Mouse (Mus musculus): ENCODE data around the gene Wipf3. TPM values are rescaled to one million over a fixed set of nuclear protein-coding genes. Genes with fewer than 3 reads are reported as not detected.

Wipf3 gene
- polyA plus RNA-seq, 1 experiment from 2014 or later: 1.7 TPM

GRCm38 (mm10) chr6:54512256-54512655, 82.9 kb downstream of the Wipf3 start:
- H3K27ac ChIP-seq (replicated peaks; ENCODE audit: low read depth, low read length): no peak overlapping the region
- WGBS: 61% methylated on average over 2 of the region's 2 CpGs
- ATAC-seq (ENCODE audit: low read depth): no peak

GRCm38 (mm10) chr6:54516512-54517134, 87.2 kb downstream of the Wipf3 start:
- no peak for DNase-seq (ENCODE audit: low spot score)
- 84% methylated on average over 2 of the region's 2 CpGs for WGBS
- Histone ChIP-seq H3K4me3 (ENCODE audit: low read depth, low read length) (no peak overlapping the region), H3K36me3 (ENCODE audit: control insufficient read depth, insufficient read depth, low read length) (no peaks in the 10 kb centered on the region), H3K4me1 (ENCODE audit: control insufficient read depth, insufficient read depth, low read length) (no peaks in the 10 kb centered on the region), H3K9ac (ENCODE audit: low read depth, low read length) (no peak overlapping the region), H3K9me3 (ENCODE audit: control insufficient read depth, low read length) (no peaks in the 10 kb centered on the region), H3K27me3 (replicated peaks; ENCODE audit: control insufficient read depth, insufficient read depth, low read length) (no peaks in the 10 kb centered on the region), H3K4me2 (ENCODE audit: low read depth, low read length) (no peak overlapping the region), H3K27ac (replicated peaks; ENCODE audit: low read depth, low read length) (no peak overlapping the region)
- no peak for ATAC-seq (ENCODE audit: low read depth)

More at GRCm38 (mm10) chr6:54512256-54512655, 82.9 kb downstream of the Wipf3 start:
- no peak overlapping the region for H3K4me2 ChIP-seq (ENCODE audit: low read depth, low read length)
- no peaks in the 10 kb centered on the region for H3K27me3 ChIP-seq (replicated peaks; ENCODE audit: control insufficient read depth, insufficient read depth, low read length)
- H3K9ac ChIP-seq (ENCODE audit: low read depth, low read length): no peak overlapping the region
- no peak for DNase-seq (ENCODE audit: low spot score)
- no peaks in the 10 kb centered on the region for H3K9me3 ChIP-seq (ENCODE audit: control insufficient read depth, low read length)
- H3K4me1 ChIP-seq (ENCODE audit: control insufficient read depth, insufficient read depth, low read length): peaks cover 12% of the 10 kb centered on the region; the same call in 1 of the 2 replicates
- H3K36me3 ChIP-seq (ENCODE audit: control insufficient read depth, insufficient read depth, low read length): no peaks in the 10 kb centered on the region
- H3K4me3 ChIP-seq (ENCODE audit: low read depth, low read length): no peak overlapping the region

GRCm38 (mm10) chr6:54518758-54519157, 89.4 kb downstream of the Wipf3 start:
- H3K9me3 ChIP-seq (ENCODE audit: control insufficient read depth, low read length): no peaks in the 10 kb centered on the region
- no peak for DNase-seq (ENCODE audit: low spot score)
- H3K27ac ChIP-seq (replicated peaks; ENCODE audit: low read depth, low read length): no peak overlapping the region
- 68% methylated on average over 5 of the region's 5 CpGs for WGBS
- no peak overlapping the region for H3K9ac ChIP-seq (ENCODE audit: low read depth, low read length)
- no peaks in the 10 kb centered on the region for H3K27me3 ChIP-seq (replicated peaks; ENCODE audit: control insufficient read depth, insufficient read depth, low read length)
- no peak overlapping the region for H3K4me2 ChIP-seq (ENCODE audit: low read depth, low read length)
- H3K4me3 ChIP-seq (ENCODE audit: low read depth, low read length): no peak overlapping the region
- no peaks in the 10 kb centered on the region for H3K36me3 ChIP-seq (ENCODE audit: control insufficient read depth, insufficient read depth, low read length)
- no peaks in the 10 kb centered on the region for H3K4me1 ChIP-seq (ENCODE audit: control insufficient read depth, insufficient read depth, low read length)
- no peak for ATAC-seq (ENCODE audit: low read depth)

GRCm38 (mm10) chr6:54528666-54529065, 99.3 kb downstream of the Wipf3 start:
- Histone ChIP-seq H3K4me2 (ENCODE audit: low read depth, low read length) (no peak overlapping the region), H3K27me3 (replicated peaks; ENCODE audit: control insufficient read depth, insufficient read depth, low read length) (no peaks in the 10 kb centered on the region), H3K4me3 (ENCODE audit: low read depth, low read length) (no peak overlapping the region), H3K9ac (ENCODE audit: low read depth, low read length) (no peak overlapping the region), H3K27ac (replicated peaks; ENCODE audit: low read depth, low read length) (no peak overlapping the region), H3K9me3 (ENCODE audit: control insufficient read depth, low read length) (no peaks in the 10 kb centered on the region), H3K4me1 (ENCODE audit: control insufficient read depth, insufficient read depth, low read length) (no peaks in the 10 kb centered on the region), H3K36me3 (ENCODE audit: control insufficient read depth, insufficient read depth, low read length) (no peaks in the 10 kb centered on the region)
- ATAC-seq (ENCODE audit: low read depth): no peak
- DNase-seq (ENCODE audit: low spot score): no peak
- WGBS: 88% methylated on average over 8 of the region's 8 CpGs

GRCm38 (mm10) chr6:54530182-54530581, 100.8 kb downstream of the Wipf3 start:
- no peak overlapping the region for H3K4me3 ChIP-seq (ENCODE audit: low read depth, low read length)
- no peaks in the 10 kb centered on the region for H3K4me1 ChIP-seq (ENCODE audit: control insufficient read depth, insufficient read depth, low read length)
- H3K27me3 ChIP-seq (replicated peaks; ENCODE audit: control insufficient read depth, insufficient read depth, low read length): no peaks in the 10 kb centered on the region
- 77% methylated on average over 2 of the region's 2 CpGs for WGBS
- no peak overlapping the region for H3K27ac ChIP-seq (replicated peaks; ENCODE audit: low read depth, low read length)
- no peak overlapping the region for H3K9ac ChIP-seq (ENCODE audit: low read depth, low read length)
- no peaks in the 10 kb centered on the region for H3K36me3 ChIP-seq (ENCODE audit: control insufficient read depth, insufficient read depth, low read length)
- no peak overlapping the region for H3K4me2 ChIP-seq (ENCODE audit: low read depth, low read length)
- ATAC-seq (ENCODE audit: low read depth) (no peak), DNase-seq (ENCODE audit: low spot score) (no peak)
- no peaks in the 10 kb centered on the region for H3K9me3 ChIP-seq (ENCODE audit: control insufficient read depth, low read length)

- DNase-seq (ENCODE audit: low spot score) (peak; percentile 38), ATAC-seq (ENCODE audit: low read depth) (peak; percentile 35; the same call in 1 of the 2 replicates)
- WGBS: 51% methylated on average over 8 of the region's 8 CpGs
Measured at GRCm38 (mm10) chr6:54531048-54531481, 101.7 kb downstream of the Wipf3 start.

GRCm38 (mm10) chr6:54535485-54535884, 106.1 kb downstream of the Wipf3 start:
- no peaks in the 10 kb centered on the region for H3K36me3 ChIP-seq (ENCODE audit: control insufficient read depth, insufficient read depth, low read length)
- no peak overlapping the region for H3K4me3 ChIP-seq (ENCODE audit: low read depth, low read length)
- 88% methylated on average over 4 of the region's 4 CpGs for WGBS
- no peak for DNase-seq (ENCODE audit: low spot score)
- no peak for ATAC-seq (ENCODE audit: low read depth)
- no peak overlapping the region for H3K27ac ChIP-seq (replicated peaks; ENCODE audit: low read depth, low read length)
- no peaks in the 10 kb centered on the region for H3K9me3 ChIP-seq (ENCODE audit: control insufficient read depth, low read length)
- no peak overlapping the region for H3K4me2 ChIP-seq (ENCODE audit: low read depth, low read length)
- H3K4me1 ChIP-seq (ENCODE audit: control insufficient read depth, insufficient read depth, low read length): 0 out of 2 replicates have a peak, but pooled peaks cover 4% of the 10 kb centered on the region
- H3K9ac ChIP-seq (ENCODE audit: low read depth, low read length): no peak overlapping the region
- H3K27me3 ChIP-seq (replicated peaks; ENCODE audit: control insufficient read depth, insufficient read depth, low read length): no peaks in the 10 kb centered on the region

More at GRCm38 (mm10) chr6:54531048-54531481, 101.7 kb downstream of the Wipf3 start:
- H3K4me3 ChIP-seq (ENCODE audit: low read depth, low read length): no peak overlapping the region
- H3K4me2 ChIP-seq (ENCODE audit: low read depth, low read length): no peak overlapping the region
- H3K27me3 ChIP-seq (replicated peaks; ENCODE audit: control insufficient read depth, insufficient read depth, low read length): no peaks in the 10 kb centered on the region
- no peak overlapping the region for H3K27ac ChIP-seq (replicated peaks; ENCODE audit: low read depth, low read length)
- H3K36me3 ChIP-seq (ENCODE audit: control insufficient read depth, insufficient read depth, low read length): no peaks in the 10 kb centered on the region
- H3K9me3 ChIP-seq (ENCODE audit: control insufficient read depth, low read length): no peaks in the 10 kb centered on the region
- no peak overlapping the region for H3K9ac ChIP-seq (ENCODE audit: low read depth, low read length)
- no peaks in the 10 kb centered on the region for H3K4me1 ChIP-seq (ENCODE audit: control insufficient read depth, insufficient read depth, low read length)

GRCm38 (mm10) chr6:54537053-54537452, 107.7 kb downstream of the Wipf3 start:
- Histone ChIP-seq H3K9ac (ENCODE audit: low read depth, low read length) (no peak overlapping the region), H3K9me3 (ENCODE audit: control insufficient read depth, low read length) (no peaks in the 10 kb centered on the region), H3K4me1 (ENCODE audit: control insufficient read depth, insufficient read depth, low read length) (0 out of 2 replicates have a peak, but pooled peaks cover 4% of the 10 kb centered on the region), H3K4me3 (ENCODE audit: low read depth, low read length) (no peak overlapping the region), H3K27ac (replicated peaks; ENCODE audit: low read depth, low read length) (no peak overlapping the region), H3K27me3 (replicated peaks; ENCODE audit: control insufficient read depth, insufficient read depth, low read length) (no peaks in the 10 kb centered on the region), H3K36me3 (ENCODE audit: control insufficient read depth, insufficient read depth, low read length) (no peaks in the 10 kb centered on the region), H3K4me2 (ENCODE audit: low read depth, low read length) (no peak overlapping the region)
- 77% methylated on average over 7 of the region's 7 CpGs for WGBS
- no peak for ATAC-seq (ENCODE audit: low read depth)
- DNase-seq (ENCODE audit: low spot score): no peak

GRCm38 (mm10) chr6:54538773-54539173, 109.4 kb downstream of the Wipf3 start:
- ATAC-seq (ENCODE audit: low read depth): peak; percentile 55
- Histone ChIP-seq H3K27me3 (replicated peaks; ENCODE audit: control insufficient read depth, insufficient read depth, low read length) (no peaks in the 10 kb centered on the region), H3K36me3 (ENCODE audit: control insufficient read depth, insufficient read depth, low read length) (no peaks in the 10 kb centered on the region), H3K9me3 (ENCODE audit: control insufficient read depth, low read length) (0 out of 2 replicates have a peak, but pooled peaks cover 6% of the 10 kb centered on the region), H3K4me1 (ENCODE audit: control insufficient read depth, insufficient read depth, low read length) (0 out of 2 replicates have a peak, but pooled peaks cover 4% of the 10 kb centered on the region), H3K9ac (ENCODE audit: low read depth, low read length) (no peak overlapping the region), H3K27ac (replicated peaks; ENCODE audit: low read depth, low read length) (no peak overlapping the region), H3K4me2 (ENCODE audit: low read depth, low read length) (no peak overlapping the region), H3K4me3 (ENCODE audit: low read depth, low read length) (no peak overlapping the region)
- WGBS: 22% methylated on average over 2 of the region's 3 CpGs
- DNase-seq (ENCODE audit: low spot score): no peak
